Mouse (Mus musculus): ENCODE results near the gene 4930503B20Rik. TPM values are rescaled to one million over a fixed set of nuclear protein-coding genes. Genes with fewer than 3 reads are reported as not detected.

The 4930503B20Rik gene
- polyA plus RNA-seq, 1 experiment from 2014 or later: not detected

DNA sequence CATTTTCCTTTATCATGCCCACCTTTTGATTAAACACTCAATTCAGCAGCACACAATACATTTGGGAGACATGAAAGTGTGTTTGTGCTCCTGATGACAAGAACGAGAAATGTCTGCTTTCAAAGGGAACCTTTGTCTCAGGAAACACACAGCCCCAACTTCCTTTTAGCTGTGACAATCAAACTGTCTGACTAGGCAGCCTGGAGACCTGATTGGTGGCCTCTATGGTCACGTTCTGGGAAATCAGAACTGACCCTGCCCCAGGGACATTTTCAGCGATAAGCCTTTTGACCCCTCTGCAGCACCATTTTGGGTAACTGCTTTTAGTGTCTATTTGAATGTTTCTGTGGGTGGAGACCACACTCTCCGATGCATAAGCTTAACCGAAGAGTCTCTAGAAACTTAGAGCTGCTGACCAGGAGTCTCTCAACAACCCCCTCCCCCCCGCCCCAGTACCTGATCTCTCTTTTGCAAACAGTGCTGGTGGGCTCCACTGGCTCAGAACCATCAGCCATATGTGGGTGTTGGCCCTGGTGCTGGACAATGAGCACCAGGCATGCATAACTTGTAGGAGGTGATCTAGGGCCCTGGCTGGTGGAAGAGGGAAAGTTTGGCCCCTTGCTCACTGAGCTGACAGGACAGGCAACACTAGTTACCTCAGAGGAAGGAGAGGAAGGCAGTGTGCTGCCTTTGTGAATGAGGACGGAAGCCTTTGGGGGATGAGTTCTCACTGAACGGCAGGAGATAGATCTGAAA is 22.7 kb downstream of the 4930503B20Rik start:
- Histone ChIP-seq H3K9me3 (ENCODE audit: control insufficient read depth, low read length) (no peaks in the 10 kb centered on the region), H3K27me3 (ENCODE audit: control insufficient read depth, insufficient read depth, low read length) (no peaks in the 10 kb centered on the region), H3K4me3 (ENCODE audit: low read depth, low read length) (no peak overlapping the region), H3K4me1 (ENCODE audit: control insufficient read depth, insufficient read depth, low read length) (no peaks in the 10 kb centered on the region), H3K27ac (ENCODE audit: low read depth, low read length) (no peak overlapping the region), H3K4me2 (no peak overlapping the region), H3K36me3 (ENCODE audit: control insufficient read depth, insufficient read depth, low read length) (no peaks in the 10 kb centered on the region), H3K9ac (ENCODE audit: low read length) (no peak overlapping the region)
- no peak for DNase-seq (ENCODE audit: low spot score, missing footprints)
- no peak for ATAC-seq (ENCODE audit: low FRiP score)
- 71% methylated on average over 8 of the region's 8 CpGs for WGBS

DNA sequence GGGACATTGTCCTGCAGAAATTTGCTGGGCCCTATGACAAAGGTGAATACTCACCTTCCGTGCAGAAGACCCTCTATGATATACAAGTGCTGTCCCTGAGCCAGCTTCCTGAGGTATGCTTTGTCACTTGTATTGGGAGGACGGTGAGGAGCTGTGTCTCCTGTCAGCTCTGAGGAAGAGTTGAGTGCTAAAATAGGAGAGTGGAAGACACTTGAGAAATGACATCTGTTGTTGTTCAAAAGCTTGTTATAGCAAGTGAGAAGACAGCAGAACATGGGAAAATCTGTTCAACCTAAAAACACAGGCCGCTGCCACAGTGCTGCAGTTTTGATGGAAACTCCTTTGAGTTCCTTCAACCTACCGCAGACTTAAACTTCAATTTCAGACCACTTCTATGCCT is 25.4 kb downstream of the 4930503B20Rik start:
- no peak for ATAC-seq (ENCODE audit: low FRiP score)
- Histone ChIP-seq H3K36me3 (ENCODE audit: control insufficient read depth, insufficient read depth, low read length) (no peaks in the 10 kb centered on the region), H3K27ac (ENCODE audit: low read depth, low read length) (no peak overlapping the region), H3K4me2 (no peak overlapping the region), H3K4me3 (ENCODE audit: low read depth, low read length) (no peak overlapping the region), H3K9me3 (ENCODE audit: control insufficient read depth, low read length) (no peaks in the 10 kb centered on the region), H3K9ac (ENCODE audit: low read length) (no peak overlapping the region), H3K4me1 (ENCODE audit: control insufficient read depth, insufficient read depth, low read length) (no peaks in the 10 kb centered on the region), H3K27me3 (ENCODE audit: control insufficient read depth, insufficient read depth, low read length) (no peaks in the 10 kb centered on the region)
- no peak for DNase-seq (ENCODE audit: low spot score, missing footprints)
- 92% methylated on average over 4 of the region's 4 CpGs for WGBS

DNA sequence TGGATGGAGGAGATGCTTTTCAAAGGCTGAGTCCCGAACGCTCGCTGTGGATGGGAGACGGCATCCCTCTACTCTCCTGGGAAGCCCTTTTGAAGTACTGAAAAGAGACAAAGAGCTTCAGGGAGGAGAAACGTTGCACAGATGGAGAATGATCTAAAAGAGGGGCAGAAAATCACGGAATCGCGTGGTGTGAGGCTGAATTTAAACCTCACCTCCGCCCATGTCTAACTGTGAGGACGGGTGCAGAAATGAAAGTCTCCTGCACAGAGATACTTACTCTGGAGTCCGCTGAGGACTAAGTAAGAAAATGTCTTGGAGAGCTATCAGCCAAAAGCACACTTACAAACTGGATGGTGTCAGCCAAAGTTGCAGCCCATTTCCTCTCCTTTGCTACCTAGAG is 29.2 kb downstream of the 4930503B20Rik start:
- Histone ChIP-seq H3K9me3 (ENCODE audit: control insufficient read depth, low read length) (no peaks in the 10 kb centered on the region), H3K4me1 (ENCODE audit: control insufficient read depth, insufficient read depth, low read length) (no peaks in the 10 kb centered on the region), H3K36me3 (ENCODE audit: control insufficient read depth, insufficient read depth, low read length) (no peaks in the 10 kb centered on the region), H3K9ac (ENCODE audit: low read length) (no peak overlapping the region), H3K4me2 (no peak overlapping the region), H3K27me3 (ENCODE audit: control insufficient read depth, insufficient read depth, low read length) (no peaks in the 10 kb centered on the region), H3K4me3 (ENCODE audit: low read depth, low read length) (no peak overlapping the region), H3K27ac (ENCODE audit: low read depth, low read length) (no peak overlapping the region)
- DNase-seq (ENCODE audit: low spot score, missing footprints) (no peak), ATAC-seq (ENCODE audit: low FRiP score) (no peak)
- WGBS: 85% methylated on average over 11 of the region's 11 CpGs

GRCm38 (mm10) chr3:146620555-146621249 is 30.4 kb downstream of the 4930503B20Rik start:
- Histone ChIP-seq H3K27me3 (ENCODE audit: control insufficient read depth, insufficient read depth, low read length) (no peaks in the 10 kb centered on the region), H3K27ac (ENCODE audit: low read depth, low read length) (no peak overlapping the region), H3K4me2 (no peak overlapping the region), H3K36me3 (ENCODE audit: control insufficient read depth, insufficient read depth, low read length) (no peaks in the 10 kb centered on the region), H3K9me3 (ENCODE audit: control insufficient read depth, low read length) (no peaks in the 10 kb centered on the region), H3K4me1 (ENCODE audit: control insufficient read depth, insufficient read depth, low read length) (no peaks in the 10 kb centered on the region), H3K9ac (ENCODE audit: low read length) (no peak overlapping the region), H3K4me3 (ENCODE audit: low read depth, low read length) (no peak overlapping the region)
- ATAC-seq (ENCODE audit: low FRiP score) (no peak), DNase-seq (ENCODE audit: low spot score, missing footprints) (no peak)
- 91% methylated on average over 14 of the region's 14 CpGs for WGBS

DNA sequence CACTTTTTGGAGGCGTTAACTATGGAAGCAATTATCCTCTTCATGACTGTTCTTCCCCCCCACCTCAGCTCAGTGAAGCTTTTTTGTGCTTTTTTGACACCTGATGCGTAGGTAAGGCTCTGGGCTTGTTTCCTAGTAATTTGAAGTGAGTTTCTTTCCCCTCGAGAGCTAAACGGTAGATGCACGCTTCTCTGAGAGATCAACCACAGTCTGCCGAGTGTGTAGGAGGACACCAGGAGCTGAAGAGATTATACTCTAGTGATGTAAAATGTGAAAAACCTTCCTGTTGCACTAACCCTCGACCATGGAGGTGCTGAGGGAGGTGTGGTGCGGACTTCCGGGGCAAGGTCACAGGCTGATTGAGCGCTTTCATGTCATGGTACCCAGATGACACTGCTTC is 31.0 kb downstream of the 4930503B20Rik start:
- Histone ChIP-seq H3K9me3 (ENCODE audit: control insufficient read depth, low read length) (no peaks in the 10 kb centered on the region), H3K4me2 (no peak overlapping the region), H3K9ac (ENCODE audit: low read length) (no peak overlapping the region), H3K4me1 (ENCODE audit: control insufficient read depth, insufficient read depth, low read length) (no peaks in the 10 kb centered on the region), H3K27me3 (ENCODE audit: control insufficient read depth, insufficient read depth, low read length) (no peaks in the 10 kb centered on the region), H3K4me3 (ENCODE audit: low read depth, low read length) (no peak overlapping the region), H3K36me3 (ENCODE audit: control insufficient read depth, insufficient read depth, low read length) (no peaks in the 10 kb centered on the region), H3K27ac (ENCODE audit: low read depth, low read length) (no peak overlapping the region)
- DNase-seq (ENCODE audit: low spot score, missing footprints) (no peak), ATAC-seq (ENCODE audit: low FRiP score) (no peak)
- 91% methylated on average over 10 of the region's 10 CpGs for WGBS

DNA sequence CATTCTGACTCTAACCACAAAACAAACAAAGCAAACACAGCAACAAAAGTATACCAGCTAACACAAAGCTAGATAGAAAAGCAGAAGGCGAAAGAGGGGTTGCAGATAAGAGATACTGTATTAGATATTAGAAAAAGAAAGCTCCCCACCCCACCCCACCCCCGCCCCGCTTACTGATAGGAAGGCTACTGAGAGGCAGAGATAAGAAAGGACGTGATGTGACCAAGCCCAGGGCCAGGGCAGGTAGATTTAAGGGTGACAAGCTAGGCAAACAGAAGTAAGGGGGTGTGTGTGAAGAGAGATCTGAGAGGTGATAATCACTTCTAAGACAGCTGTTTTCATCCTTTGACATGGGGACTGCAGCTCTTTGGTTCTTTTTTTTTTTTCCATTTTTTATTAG is 32.8 kb downstream of the 4930503B20Rik start:
- H3K27me3 ChIP-seq (ENCODE audit: control insufficient read depth, insufficient read depth, low read length): no peaks in the 10 kb centered on the region
- no peaks in the 10 kb centered on the region for H3K9me3 ChIP-seq (ENCODE audit: control insufficient read depth, low read length)
- H3K9ac ChIP-seq (ENCODE audit: low read length): no peak overlapping the region
- ATAC-seq (ENCODE audit: low FRiP score) (no peak), DNase-seq (ENCODE audit: low spot score, missing footprints) (no peak)
- 83% methylated on average over 4 of the region's 4 CpGs for WGBS
- no peaks in the 10 kb centered on the region for H3K4me1 ChIP-seq (ENCODE audit: control insufficient read depth, insufficient read depth, low read length)
- no peak overlapping the region for H3K4me2 ChIP-seq
- H3K4me3 ChIP-seq (ENCODE audit: low read depth, low read length): no peak overlapping the region
- no peaks in the 10 kb centered on the region for H3K36me3 ChIP-seq (ENCODE audit: control insufficient read depth, insufficient read depth, low read length)
- H3K27ac ChIP-seq (ENCODE audit: low read depth, low read length): no peak overlapping the region

GRCm38 (mm10) chr3:146617946-146618345 is 33.2 kb downstream of the 4930503B20Rik start:
- no peaks in the 10 kb centered on the region for H3K36me3 ChIP-seq (ENCODE audit: control insufficient read depth, insufficient read depth, low read length)
- H3K9me3 ChIP-seq (ENCODE audit: control insufficient read depth, low read length): no peaks in the 10 kb centered on the region
- H3K9ac ChIP-seq (ENCODE audit: low read length): no peak overlapping the region
- no peak for ATAC-seq (ENCODE audit: low FRiP score)
- H3K27me3 ChIP-seq (ENCODE audit: control insufficient read depth, insufficient read depth, low read length): no peaks in the 10 kb centered on the region
- H3K4me3 ChIP-seq (ENCODE audit: low read depth, low read length): no peak overlapping the region
- H3K27ac ChIP-seq (ENCODE audit: low read depth, low read length): no peak overlapping the region
- no peaks in the 10 kb centered on the region for H3K4me1 ChIP-seq (ENCODE audit: control insufficient read depth, insufficient read depth, low read length)
- DNase-seq (ENCODE audit: low spot score, missing footprints): no peak
- no peak overlapping the region for H3K4me2 ChIP-seq

- no peak for ATAC-seq (ENCODE audit: low FRiP score)
- Histone ChIP-seq H3K4me3 (ENCODE audit: low read depth, low read length) (no peak overlapping the region), H3K36me3 (ENCODE audit: control insufficient read depth, insufficient read depth, low read length) (no peaks in the 10 kb centered on the region), H3K9me3 (ENCODE audit: control insufficient read depth, low read length) (no peaks in the 10 kb centered on the region), H3K27me3 (ENCODE audit: control insufficient read depth, insufficient read depth, low read length) (no peaks in the 10 kb centered on the region), H3K27ac (ENCODE audit: low read depth, low read length) (no peak overlapping the region), H3K4me2 (no peak overlapping the region), H3K9ac (ENCODE audit: low read length) (no peak overlapping the region), H3K4me1 (ENCODE audit: control insufficient read depth, insufficient read depth, low read length) (no peaks in the 10 kb centered on the region)
- WGBS: 75% methylated on average over 5 of the region's 5 CpGs
- no peak for DNase-seq (ENCODE audit: low spot score, missing footprints)
These were observed 34.4 kb downstream of the 4930503B20Rik start for GRCm38 (mm10) chr3:146616533-146617283.

GRCm38 (mm10) chr3:146615496-146615895 is 35.6 kb downstream of the 4930503B20Rik start, which contains the start of gene Dnase2b:
TSS of gene Dnase2b (minus strand) at chr3:146615596.
- ATAC-seq (ENCODE audit: low FRiP score) (no peak), DNase-seq (ENCODE audit: low spot score, missing footprints) (no peak)
- Histone ChIP-seq H3K9ac (ENCODE audit: low read length) (no peak within 1 kb of the TSS), H3K4me3 (ENCODE audit: low read depth, low read length) (no peak within 1 kb of the TSS), H3K27me3 (ENCODE audit: control insufficient read depth, insufficient read depth, low read length) (no peaks in the 10 kb centered on the region), H3K36me3 (ENCODE audit: control insufficient read depth, insufficient read depth, low read length) (no peaks in the 10 kb centered on the region), H3K9me3 (ENCODE audit: control insufficient read depth, low read length) (no peaks in the 10 kb centered on the region), H3K4me1 (ENCODE audit: control insufficient read depth, insufficient read depth, low read length) (no peaks in the 10 kb centered on the region), H3K27ac (ENCODE audit: low read depth, low read length) (no peak within 1 kb of the TSS), H3K4me2 (no peak within 1 kb of the TSS)
- WGBS: 94% methylated on average over 4 of the region's 4 CpGs
